Mouse (Mus musculus) testis, adult 2 months (tissue): Measurements from ENCODE around the gene Etnk1. TPM values are rescaled to one million over a fixed set of nuclear protein-coding genes. Genes with fewer than 3 reads are reported as not detected.
A peak's percentile ranks its signal among the peaks of the same experiment; 100 is the strongest.
"Not testable (repeated sequence)": the region's sequence is repeated elsewhere in the genome, so short reads cannot be mapped to it uniquely, and the experiment has no call there.

ENCODE experiments used
- H3K27ac ChIP-seq: fragments of 200-500 bp; 2 replicates; pipeline ENCODE4 v1.5.1; 2012; ENCODE audit warnings: low read depth, low read length; ENCODE audit not compliant: control insufficient read depth, insufficient read depth
- H3K27me3 ChIP-seq: fragments of 200-500 bp; 2 replicates; pipeline ENCODE4 v1.6.1; 2012; ENCODE audit warnings: mild to moderate bottlenecking, low read length, moderate library complexity; ENCODE audit not compliant: control insufficient read depth, insufficient read depth
- H3K36me3 ChIP-seq: fragments of 200-500 bp; 2 replicates; pipeline ENCODE4 v1.6.1; 2012; ENCODE audit warnings: mild to moderate bottlenecking, low read length; ENCODE audit not compliant: control insufficient read depth, insufficient read depth
- H3K4me1 ChIP-seq: fragments of 200-500 bp; 2 replicates; pipeline ENCODE4 v1.6.1; 2012; ENCODE audit warnings: low read length; ENCODE audit not compliant: control insufficient read depth, insufficient read depth
- H3K4me3 ChIP-seq: fragments of 200-500 bp; 2 replicates; pipeline ENCODE4 v1.5.1; 2012; ENCODE audit warnings: low read depth, mild to moderate bottlenecking, low read length, moderate library complexity, mixed read lengths; ENCODE audit not compliant: control insufficient read depth
- CTCF ChIP-seq: fragments of 200-500 bp; IDR thresholded peaks from 2 replicates; pipeline ENCODE4 v1.5.1; 2012; ENCODE audit warnings: low read depth, mild to moderate bottlenecking, inconsistent platforms, low read length, moderate library complexity; ENCODE audit not compliant: control insufficient read depth, insufficient read depth, insufficient replicate concordance
- POLR2A ChIP-seq: fragments of 200-500 bp; IDR thresholded peaks from 2 replicates; pipeline ENCODE4 v1.6.1; 2012; ENCODE audit warnings: low read depth, mild to moderate bottlenecking, inconsistent platforms, low read length, moderate library complexity; ENCODE audit not compliant: control insufficient read depth
- polyA plus RNA-seq: library from polyadenylated mRNA; depleted of rRNA; stranded (reverse); fragments of >200 nt; gene quantifications from 2 replicates; pipeline ENCODE4 v1.2.3, GENCODE M21; 2012

Etnk1 gene
- polyA plus RNA-seq, 1 experiment, result 52.2 TPM

- TF ChIP-seq POLR2A (no peak), CTCF (no peak)
- Histone ChIP-seq H3K4me3 (peak overlapping the region; percentile 97), H3K27ac (peak overlapping the region; percentile 78), H3K36me3 (no peaks in the 10 kb centered on the region), H3K27me3 (no peaks in the 10 kb centered on the region), H3K4me1 (no peaks in the 10 kb centered on the region)
These were observed 1.1 kb downstream of the Etnk1 start for GRCm38 (mm10) chr6:143167981-143168674.

GRCm38 (mm10) chr6:143169385-143169784 lies 2.4 kb downstream of the Etnk1 start:
- TF ChIP-seq POLR2A (no peak), CTCF (no peak)
- no peaks in the 10 kb centered on the region for H3K36me3 ChIP-seq
- H3K4me1 ChIP-seq, result no peaks in the 10 kb centered on the region
- no peaks in the 10 kb centered on the region for H3K27me3 ChIP-seq
- H3K4me3 ChIP-seq, result no peak overlapping the region; the same call in 1 of the 2 replicates
- H3K27ac ChIP-seq, result no peak overlapping the region

GRCm38 (mm10) chr6:143170166-143170960 lies 3.3 kb downstream of the Etnk1 start:
- no peak overlapping the region for H3K4me3 ChIP-seq
- no peaks in the 10 kb centered on the region for H3K36me3 ChIP-seq
- no peak for TF ChIP-seq POLR2A
- no peak for TF ChIP-seq CTCF
- no peaks in the 10 kb centered on the region for H3K27me3 ChIP-seq
- H3K4me1 ChIP-seq, result no peaks in the 10 kb centered on the region
- H3K27ac ChIP-seq, result no peak overlapping the region

- no peaks in the 10 kb centered on the region for H3K36me3 ChIP-seq
- H3K27me3 ChIP-seq, result no peaks in the 10 kb centered on the region
- H3K4me3 ChIP-seq, result no peak overlapping the region
- no peak overlapping the region for H3K27ac ChIP-seq
- no peaks in the 10 kb centered on the region for H3K4me1 ChIP-seq
- no peak for TF ChIP-seq CTCF
- no peak for TF ChIP-seq POLR2A
These were observed 4.0 kb downstream of the Etnk1 start for GRCm38 (mm10) chr6:143171066-143171465.

GRCm38 (mm10) chr6:143171781-143172465 lies 4.9 kb downstream of the Etnk1 start:
- Histone ChIP-seq H3K27me3 (no peaks in the 10 kb centered on the region), H3K36me3 (no peaks in the 10 kb centered on the region), H3K27ac (no peak overlapping the region), H3K4me3 (no peak overlapping the region), H3K4me1 (no peaks in the 10 kb centered on the region)
- no peak for TF ChIP-seq CTCF
- no peak for TF ChIP-seq POLR2A

GRCm38 (mm10) chr6:143172683-143173082 lies 5.7 kb downstream of the Etnk1 start:
- H3K4me3 ChIP-seq, H3K27me3 ChIP-seq, H3K4me1 ChIP-seq, H3K36me3 ChIP-seq, H3K27ac ChIP-seq: not testable (repeated sequence)

GRCm38 (mm10) chr6:143174226-143174625 lies 7.2 kb downstream of the Etnk1 start:
- Histone ChIP-seq H3K27me3 (no peaks in the 10 kb centered on the region), H3K27ac (no peak overlapping the region), H3K4me1 (no peaks in the 10 kb centered on the region), H3K36me3 (no peaks in the 10 kb centered on the region), H3K4me3 (no peak overlapping the region)
- TF ChIP-seq CTCF, result no peak
- TF ChIP-seq POLR2A, result no peak
